Mouse (Mus musculus): ENCODE results near the gene Sap30l. TPM values are rescaled to one million over a fixed set of nuclear protein-coding genes. Genes with fewer than 3 reads are reported as not detected.

The Sap30l gene
- polyA plus RNA-seq, 1 experiment from 2014 or later: 8.5 TPM

- H3K4me2 ChIP-seq (ENCODE audit: low read length): no peak overlapping the region
- ATAC-seq (no peak), DNase-seq (ENCODE audit: low spot score) (no peak)
- H3K4me1 ChIP-seq (ENCODE audit: control insufficient read depth, insufficient read depth, low read length): peaks cover 9% of the 10 kb centered on the region
- H3K4me3 ChIP-seq (ENCODE audit: low read depth, low read length): no peak overlapping the region
- H3K9me3 ChIP-seq (replicated peaks; ENCODE audit: control insufficient read depth, low read length): no peaks in the 10 kb centered on the region
- H3K27me3 ChIP-seq (replicated peaks; ENCODE audit: control insufficient read depth, insufficient read depth, low read length): no peaks in the 10 kb centered on the region
- WGBS: 38% methylated on average over 3 of the region's 3 CpGs
- no peaks in the 10 kb centered on the region for H3K36me3 ChIP-seq (ENCODE audit: control insufficient read depth, insufficient read depth, low read length)
- no peak overlapping the region for H3K27ac ChIP-seq (ENCODE audit: low read depth, low read length)
- no peak overlapping the region for H3K9ac ChIP-seq (ENCODE audit: low read length)
These were observed 13.5 kb upstream of the Sap30l start for GRCm38 (mm10) chr11:57787913-57788312.

GRCm38 (mm10) chr11:57790866-57791535 is 10.4 kb upstream of the Sap30l start:
- H3K27me3 ChIP-seq (replicated peaks; ENCODE audit: control insufficient read depth, insufficient read depth, low read length): 0 out of 2 replicates have a peak, but pooled peaks cover 2% of the 10 kb centered on the region
- peaks cover 9% of the 10 kb centered on the region for H3K4me1 ChIP-seq (ENCODE audit: control insufficient read depth, insufficient read depth, low read length)
- ATAC-seq: no peak
- H3K9me3 ChIP-seq (replicated peaks; ENCODE audit: control insufficient read depth, low read length): no peaks in the 10 kb centered on the region
- H3K9ac ChIP-seq (ENCODE audit: low read length): no peak overlapping the region
- no peak overlapping the region for H3K4me2 ChIP-seq (ENCODE audit: low read length)
- H3K27ac ChIP-seq (ENCODE audit: low read depth, low read length): no peak overlapping the region
- no peak for DNase-seq (ENCODE audit: low spot score)
- H3K4me3 ChIP-seq (ENCODE audit: low read depth, low read length): no peak overlapping the region
- 24% methylated on average over 21 of the region's 21 CpGs for WGBS
- H3K36me3 ChIP-seq (ENCODE audit: control insufficient read depth, insufficient read depth, low read length): no peaks in the 10 kb centered on the region

GRCm38 (mm10) chr11:57795086-57795485 is 6.4 kb upstream of the Sap30l start:
- 74% methylated on average over 6 of the region's 6 CpGs for WGBS
- no peak overlapping the region for H3K4me2 ChIP-seq (ENCODE audit: low read length)
- no peak for DNase-seq (ENCODE audit: low spot score)
- H3K4me3 ChIP-seq (ENCODE audit: low read depth, low read length): no peak overlapping the region
- no peak overlapping the region for H3K27ac ChIP-seq (ENCODE audit: low read depth, low read length)
- no peaks in the 10 kb centered on the region for H3K4me1 ChIP-seq (ENCODE audit: control insufficient read depth, insufficient read depth, low read length)
- H3K9me3 ChIP-seq (replicated peaks; ENCODE audit: control insufficient read depth, low read length): no peaks in the 10 kb centered on the region
- H3K27me3 ChIP-seq (replicated peaks; ENCODE audit: control insufficient read depth, insufficient read depth, low read length): 0 out of 2 replicates have a peak, but pooled peaks cover 2% of the 10 kb centered on the region
- H3K9ac ChIP-seq (ENCODE audit: low read length): no peak overlapping the region
- ATAC-seq: no peak
- H3K36me3 ChIP-seq (ENCODE audit: control insufficient read depth, insufficient read depth, low read length): no peaks in the 10 kb centered on the region

DNA sequence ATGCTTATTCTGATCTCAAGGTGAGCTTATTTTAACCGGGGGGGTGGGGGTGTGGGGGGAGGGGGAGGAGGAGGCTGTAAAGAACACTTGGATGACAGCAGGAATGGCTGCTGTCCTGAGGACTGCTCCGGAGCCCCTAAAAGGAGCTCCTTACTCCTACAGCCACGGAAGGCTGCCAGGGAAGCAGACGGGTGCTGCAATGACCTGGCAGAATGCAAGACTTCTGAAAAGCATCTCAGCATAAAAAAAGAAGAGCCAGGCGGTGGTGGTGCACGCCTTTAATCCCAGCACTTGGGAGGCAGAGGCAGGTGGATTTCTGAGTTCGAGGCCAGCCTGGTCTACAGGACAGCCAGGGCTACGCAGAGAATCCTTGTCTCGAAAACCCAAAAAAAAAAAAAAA is 3.6 kb upstream of the Sap30l start:
- no peak overlapping the region for H3K27ac ChIP-seq (ENCODE audit: low read depth, low read length)

GRCm38 (mm10) chr11:57799456-57799855 is 2.0 kb upstream of the Sap30l start:
- Histone ChIP-seq H3K9ac (ENCODE audit: low read length) (no peak overlapping the region), H3K27me3 (replicated peaks; ENCODE audit: control insufficient read depth, insufficient read depth, low read length) (no peaks in the 10 kb centered on the region), H3K27ac (ENCODE audit: low read depth, low read length) (no peak overlapping the region), H3K4me3 (ENCODE audit: low read depth, low read length) (no peak overlapping the region), H3K4me1 (ENCODE audit: control insufficient read depth, insufficient read depth, low read length) (peaks cover 18% of the 10 kb centered on the region), H3K4me2 (ENCODE audit: low read length) (no peak overlapping the region), H3K9me3 (replicated peaks; ENCODE audit: control insufficient read depth, low read length) (no peaks in the 10 kb centered on the region), H3K36me3 (ENCODE audit: control insufficient read depth, insufficient read depth, low read length) (no peaks in the 10 kb centered on the region)
- ATAC-seq (no peak), DNase-seq (ENCODE audit: low spot score) (no peak)
- 84% methylated on average over 10 of the region's 10 CpGs for WGBS

More for the DNA sequence above, 3.6 kb upstream of the Sap30l start:
- Histone ChIP-seq H3K9ac (ENCODE audit: low read length) (no peak overlapping the region), H3K27me3 (replicated peaks; ENCODE audit: control insufficient read depth, insufficient read depth, low read length) (0 out of 2 replicates have a peak, but pooled peaks cover 2% of the 10 kb centered on the region), H3K4me2 (ENCODE audit: low read length) (no peak overlapping the region), H3K9me3 (replicated peaks; ENCODE audit: control insufficient read depth, low read length) (no peaks in the 10 kb centered on the region), H3K36me3 (ENCODE audit: control insufficient read depth, insufficient read depth, low read length) (no peaks in the 10 kb centered on the region), H3K4me3 (ENCODE audit: low read depth, low read length) (no peak overlapping the region), H3K4me1 (ENCODE audit: control insufficient read depth, insufficient read depth, low read length) (peaks cover 10% of the 10 kb centered on the region)
- DNase-seq (ENCODE audit: low spot score) (no peak), ATAC-seq (no peak)
- WGBS: 72% methylated on average over 9 of the region's 9 CpGs

- peak overlapping the region; percentile 98 for H3K4me2 ChIP-seq (ENCODE audit: low read length)
- no peaks in the 10 kb centered on the region for H3K36me3 ChIP-seq (ENCODE audit: control insufficient read depth, insufficient read depth, low read length)
- no peak overlapping the region; the same call in 1 of the 2 replicates for H3K27ac ChIP-seq (ENCODE audit: low read depth, low read length)
- ATAC-seq: no peak
- H3K9me3 ChIP-seq (replicated peaks; ENCODE audit: control insufficient read depth, low read length): no peaks in the 10 kb centered on the region
- WGBS: 16% methylated on average over 22 of the region's 22 CpGs
- H3K4me3 ChIP-seq (ENCODE audit: low read depth, low read length): peak overlapping the region; percentile 95
- H3K27me3 ChIP-seq (replicated peaks; ENCODE audit: control insufficient read depth, insufficient read depth, low read length): no peaks in the 10 kb centered on the region
- peak overlapping the region; percentile 73 for H3K9ac ChIP-seq (ENCODE audit: low read length)
- peaks cover 18% of the 10 kb centered on the region for H3K4me1 ChIP-seq (ENCODE audit: control insufficient read depth, insufficient read depth, low read length)
- DNase-seq (ENCODE audit: low spot score): no peak
These were observed 1.0 kb upstream of the Sap30l start for GRCm38 (mm10) chr11:57800266-57800951.

DNA sequence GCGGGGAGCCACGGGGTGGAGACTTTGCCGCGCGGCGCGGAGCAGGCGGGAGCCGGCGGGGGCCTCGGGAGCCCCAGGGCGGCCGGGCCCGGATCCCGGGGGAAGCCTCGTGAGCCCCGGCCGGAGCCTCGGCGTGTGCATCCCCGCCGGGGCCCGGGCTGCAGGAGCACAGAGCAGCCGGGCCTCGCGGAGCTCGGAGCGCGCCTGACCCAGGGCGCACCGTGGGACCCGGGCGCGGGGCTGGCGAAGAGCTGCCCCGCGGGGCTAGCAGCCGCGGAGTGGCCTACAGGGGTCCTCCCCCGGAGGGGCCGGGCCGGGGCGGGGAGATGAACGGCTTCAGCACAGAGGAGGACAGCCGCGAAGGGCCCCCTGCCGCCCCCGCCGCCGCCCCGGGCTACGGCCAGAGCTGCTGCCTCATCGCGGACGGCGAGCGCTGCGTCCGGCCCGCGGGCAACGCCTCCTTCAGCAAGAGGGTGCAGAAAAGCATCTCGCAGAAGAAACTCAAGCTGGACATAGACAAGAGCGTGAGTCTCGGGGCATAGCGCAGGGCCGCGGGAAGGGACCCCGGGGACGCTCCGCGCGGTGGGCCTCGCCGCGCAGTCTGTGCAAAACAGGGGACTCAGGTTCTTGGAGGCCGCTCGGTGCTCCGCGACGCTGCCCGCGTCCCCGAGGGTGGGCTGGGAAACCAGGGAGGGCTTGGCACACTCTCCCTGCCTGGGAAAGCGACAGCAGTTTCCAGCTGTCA is 501 bp downstream of the Sap30l start:
- peak overlapping the region; percentile 87 for H3K9ac ChIP-seq (ENCODE audit: low read length)
- peak overlapping the region; percentile 48; the same call in 1 of the 2 replicates for H3K27ac ChIP-seq (ENCODE audit: low read depth, low read length)
- H3K4me2 ChIP-seq (ENCODE audit: low read length): peak overlapping the region; percentile 96
- H3K4me1 ChIP-seq (ENCODE audit: control insufficient read depth, insufficient read depth, low read length): peaks cover 18% of the 10 kb centered on the region
- H3K9me3 ChIP-seq (replicated peaks; ENCODE audit: control insufficient read depth, low read length): no peaks in the 10 kb centered on the region
- H3K36me3 ChIP-seq (ENCODE audit: control insufficient read depth, insufficient read depth, low read length): peaks cover 3% of the 10 kb centered on the region; the same call in 1 of the 2 replicates
- DNase-seq (ENCODE audit: low spot score): peak; percentile 59
- ATAC-seq: peak; percentile 59
- under 1% methylated on average over 76 of the region's 85 CpGs for WGBS
- H3K27me3 ChIP-seq (replicated peaks; ENCODE audit: control insufficient read depth, insufficient read depth, low read length): no peaks in the 10 kb centered on the region
- peak overlapping the region; percentile 95 for H3K4me3 ChIP-seq (ENCODE audit: low read depth, low read length)

DNA sequence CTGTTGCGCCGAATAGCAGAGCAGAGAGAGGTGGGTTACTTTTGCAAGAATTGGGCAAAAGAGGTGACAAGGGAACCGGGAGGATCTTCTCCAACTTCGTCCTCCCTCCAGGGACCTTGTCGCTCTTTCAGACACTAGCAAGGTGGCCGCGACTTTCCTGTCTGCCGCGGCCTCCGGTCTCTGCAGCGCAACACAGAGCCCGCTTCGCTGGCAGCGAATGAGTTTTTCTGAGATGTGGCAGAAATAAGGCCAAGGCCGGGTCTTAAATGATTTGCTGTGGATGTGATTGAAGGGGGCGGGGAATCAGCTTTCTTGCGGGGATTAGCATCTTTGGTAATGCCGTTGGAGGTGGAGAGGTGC is 1.1 kb downstream of the Sap30l start:
- ATAC-seq (no peak), DNase-seq (ENCODE audit: low spot score) (peak; percentile 57)
- 0 out of 2 replicates have a peak overlapping the region, but pooled peaks have one; percentile 9 for H3K27ac ChIP-seq (ENCODE audit: low read depth, low read length)
- H3K27me3 ChIP-seq (replicated peaks; ENCODE audit: control insufficient read depth, insufficient read depth, low read length): no peaks in the 10 kb centered on the region
- peak overlapping the region; percentile 95 for H3K4me3 ChIP-seq (ENCODE audit: low read depth, low read length)
- H3K9me3 ChIP-seq (replicated peaks; ENCODE audit: control insufficient read depth, low read length): no peaks in the 10 kb centered on the region
- H3K4me1 ChIP-seq (ENCODE audit: control insufficient read depth, insufficient read depth, low read length): peaks cover 18% of the 10 kb centered on the region
- peak overlapping the region; percentile 87 for H3K9ac ChIP-seq (ENCODE audit: low read length)
- peaks cover 4% of the 10 kb centered on the region; the same call in 1 of the 2 replicates for H3K36me3 ChIP-seq (ENCODE audit: control insufficient read depth, insufficient read depth, low read length)
- peak overlapping the region; percentile 96 for H3K4me2 ChIP-seq (ENCODE audit: low read length)
- under 1% methylated on average over 18 of the region's 18 CpGs for WGBS
